Mouse (Mus musculus) hindbrain, postnatal 0 days (tissue): Measurements from ENCODE around the gene Cmtm7. TPM values are rescaled to one million over a fixed set of nuclear protein-coding genes. Genes with fewer than 3 reads are reported as not detected.

ENCODE experiments used
- ATAC-seq: fragments of 200-750 bp; cut with Nextera tagmentation; 2 replicates; pipeline ENCODE4 v1.8.0; 2017; ENCODE audit warnings: mild to moderate bottlenecking, moderate TSS enrichment, moderate library complexity
- DNase-seq: peaks from one replicate; pipeline ENCODE4 v3.0.0-alpha.2; 2015; ENCODE audit warnings: low spot score
- H3K27ac ChIP-seq: fragments of 300-500 bp; sonication (generic); 2 replicates; pipeline ENCODE4 v1.5.1; 2014; ENCODE audit warnings: mild to moderate bottlenecking
- H3K27me3 ChIP-seq: fragments of 300-500 bp; sonication (generic); 2 replicates; pipeline ENCODE4 v1.6.1; 2014; ENCODE audit warnings: low read length, mixed read lengths; ENCODE audit not compliant: insufficient read depth
- H3K36me3 ChIP-seq: fragments of 300-500 bp; sonication (generic); 2 replicates; pipeline ENCODE4 v1.6.1; 2014; ENCODE audit warnings: low read length, mixed read lengths; ENCODE audit not compliant: insufficient read depth
- H3K4me1 ChIP-seq: fragments of 300-500 bp; sonication (generic); 2 replicates; pipeline ENCODE4 v1.6.1; 2014; ENCODE audit warnings: antibody characterized with exemption, low read length, mixed read lengths; ENCODE audit not compliant: insufficient read depth
- H3K4me2 ChIP-seq: fragments of 300-500 bp; sonication (generic); 2 replicates; pipeline ENCODE4 v1.6.1; 2014; ENCODE audit warnings: low read depth, mild to moderate bottlenecking, low read length, moderate library complexity, mixed read lengths
- H3K4me3 ChIP-seq: fragments of 300-500 bp; sonication (generic); 2 replicates; pipeline ENCODE4 v1.5.1; 2014; ENCODE audit warnings: low read length
- H3K9ac ChIP-seq: fragments of 300-500 bp; sonication (generic); replicated peaks from 2 replicates; pipeline ENCODE4 v1.6.1; 2014; ENCODE audit warnings: mild to moderate bottlenecking, low read length, moderate library complexity, mixed read lengths
- H3K9me3 ChIP-seq: fragments of 300-500 bp; sonication (generic); 2 replicates; pipeline ENCODE4 v1.6.1; 2016; ENCODE audit warnings: low read length, mixed read lengths
- CTCF ChIP-seq: IDR thresholded peaks from 2 replicates; pipeline ENCODE4 v1.5.1; 2016; ENCODE audit warnings: antibody characterized with exemption, control low read depth, low read depth
- WGBS: fragments of 180-500 bp; shearing (Covaris S2); extraction: QIAGEN DNeasy Blood & Tissue Kit; methylation state at CpG from one replicate; pipeline ENCODE4 v1.1.7; 2014; 5-methylcytosine and 5-hydroxymethylcytosine counted together
- polyA plus RNA-seq: library from polyadenylated mRNA; unstranded; fragments of >200 nt; fragmentation: Nextera tagmentation; extraction: Ambion mirVana; gene quantifications from 2 replicates; pipeline ENCODE4 v1.2.1, GENCODE M21; 2015
- total RNA-seq: library from RNA; depleted of rRNA; stranded (reverse); fragments of >200 nt; gene quantifications from 2 replicates; pipeline ENCODE4 v1.2.3, GENCODE M21; 2014

Gene Cmtm7
- total and polyA plus RNA-seq, 2 experiments from 2014 or later = 11.8 to 21.1 TPM

- TF ChIP-seq CTCF = no peak
- H3K4me3 ChIP-seq = no peak overlapping the region
- H3K36me3 ChIP-seq = no peaks in the 10 kb centered on the region
- no peaks in the 10 kb centered on the region for H3K9me3 ChIP-seq
- no peaks in the 10 kb centered on the region for H3K4me1 ChIP-seq
- H3K27ac ChIP-seq = no peak overlapping the region
- no peak overlapping the region for H3K4me2 ChIP-seq
- no peak overlapping the region for H3K9ac ChIP-seq
- no peak for ATAC-seq
- 87% methylated on average over 15 of the region's 15 CpGs for WGBS
- no peak for DNase-seq
- H3K27me3 ChIP-seq = no peaks in the 10 kb centered on the region
These were observed 40.1 kb upstream of the Cmtm7 start for GRCm38 (mm10) chr9:114821548-114822289.

- TF ChIP-seq CTCF = no peak
- no peak for ATAC-seq
These were observed 37.3 kb upstream of the Cmtm7 start for GRCm38 (mm10) chr9:114818918-114819317.

GRCm38 (mm10) chr9:114817012-114817411 is 35.4 kb upstream of the Cmtm7 start:
- TF ChIP-seq CTCF = no peak
- Histone ChIP-seq H3K27ac (no peak overlapping the region), H3K36me3 (no peaks in the 10 kb centered on the region), H3K4me3 (no peak overlapping the region), H3K9ac (no peak overlapping the region), H3K27me3 (no peaks in the 10 kb centered on the region), H3K9me3 (0 out of 2 replicates have a peak, but pooled peaks cover 3% of the 10 kb centered on the region), H3K4me1 (no peaks in the 10 kb centered on the region), H3K4me2 (no peak overlapping the region)
- ATAC-seq (no peak), DNase-seq (no peak)
- WGBS = 69% methylated on average over 7 of the region's 7 CpGs

More at GRCm38 (mm10) chr9:114818918-114819317, 37.3 kb upstream of the Cmtm7 start:
- Histone ChIP-seq H3K4me2 (no peak overlapping the region), H3K4me3 (no peak overlapping the region), H3K4me1 (no peaks in the 10 kb centered on the region), H3K27ac (no peak overlapping the region), H3K36me3 (no peaks in the 10 kb centered on the region), H3K9me3 (0 out of 2 replicates have a peak, but pooled peaks cover 2% of the 10 kb centered on the region), H3K27me3 (no peaks in the 10 kb centered on the region), H3K9ac (no peak overlapping the region)
- 72% methylated on average over 3 of the region's 3 CpGs for WGBS
- DNase-seq = no peak

- WGBS = 93% methylated on average over 7 of the region's 7 CpGs
- no peak overlapping the region for H3K4me3 ChIP-seq
- TF ChIP-seq CTCF = no peak
- H3K36me3 ChIP-seq = no peaks in the 10 kb centered on the region
- DNase-seq (no peak), ATAC-seq (no peak)
- no peak overlapping the region for H3K9ac ChIP-seq
- H3K4me1 ChIP-seq = no peaks in the 10 kb centered on the region
- H3K27me3 ChIP-seq = no peaks in the 10 kb centered on the region
- 0 out of 2 replicates have a peak, but pooled peaks cover 3% of the 10 kb centered on the region for H3K9me3 ChIP-seq
- H3K4me2 ChIP-seq = no peak overlapping the region
- no peak overlapping the region for H3K27ac ChIP-seq
These were observed 34.5 kb upstream of the Cmtm7 start for GRCm38 (mm10) chr9:114816121-114816520.

- Histone ChIP-seq H3K4me2 (no peak overlapping the region), H3K27me3 (no peaks in the 10 kb centered on the region), H3K27ac (no peak overlapping the region), H3K36me3 (no peaks in the 10 kb centered on the region), H3K9ac (no peak overlapping the region), H3K4me3 (no peak overlapping the region), H3K4me1 (no peaks in the 10 kb centered on the region), H3K9me3 (0 out of 2 replicates have a peak, but pooled peaks cover 3% of the 10 kb centered on the region)
- 78% methylated on average over 4 of the region's 4 CpGs for WGBS
- DNase-seq = no peak
- peak; percentile 71 for TF ChIP-seq CTCF
- no peak for ATAC-seq
These were observed 33.7 kb upstream of the Cmtm7 start for GRCm38 (mm10) chr9:114815315-114815714.

- H3K9me3 ChIP-seq = 0 out of 2 replicates have a peak, but pooled peaks cover 3% of the 10 kb centered on the region
- H3K4me1 ChIP-seq = no peaks in the 10 kb centered on the region
- ATAC-seq (no peak), DNase-seq (no peak)
- H3K9ac ChIP-seq = no peak overlapping the region
- TF ChIP-seq CTCF = no peak
- no peaks in the 10 kb centered on the region for H3K36me3 ChIP-seq
- no peak overlapping the region for H3K4me2 ChIP-seq
- no peak overlapping the region for H3K4me3 ChIP-seq
- 93% methylated on average over 4 of the region's 4 CpGs for whole genome bisulfite sequencing
- no peak overlapping the region for H3K27ac ChIP-seq
- no peaks in the 10 kb centered on the region for H3K27me3 ChIP-seq
These were observed 30.3 kb upstream of the Cmtm7 start for GRCm38 (mm10) chr9:114812001-114812400.

- ATAC-seq (no peak), DNase-seq (no peak)
- no peaks in the 10 kb centered on the region for H3K4me1 ChIP-seq
- H3K9me3 ChIP-seq = 0 out of 2 replicates have a peak, but pooled peaks cover 3% of the 10 kb centered on the region
- no peak overlapping the region for H3K4me2 ChIP-seq
- H3K36me3 ChIP-seq = no peaks in the 10 kb centered on the region
- H3K27ac ChIP-seq = no peak overlapping the region
- WGBS = 77% methylated on average over 11 of the region's 11 CpGs
- no peak overlapping the region for H3K9ac ChIP-seq
- H3K4me3 ChIP-seq = no peak overlapping the region
- no peaks in the 10 kb centered on the region for H3K27me3 ChIP-seq
- TF ChIP-seq CTCF = no peak
These were observed 29.2 kb upstream of the Cmtm7 start for GRCm38 (mm10) chr9:114810837-114811236.
